Mouse (Mus musculus): ENCODE measurements around the gene Inpp5d. TPM values are rescaled to one million over a fixed set of nuclear protein-coding genes. Genes with fewer than 3 reads are reported as not detected.
A peak's percentile ranks its signal among the peaks of the same experiment; 100 is the strongest.

The Inpp5d gene
- polyA plus RNA-seq, 1 experiment, result 204 TPM

DNA sequence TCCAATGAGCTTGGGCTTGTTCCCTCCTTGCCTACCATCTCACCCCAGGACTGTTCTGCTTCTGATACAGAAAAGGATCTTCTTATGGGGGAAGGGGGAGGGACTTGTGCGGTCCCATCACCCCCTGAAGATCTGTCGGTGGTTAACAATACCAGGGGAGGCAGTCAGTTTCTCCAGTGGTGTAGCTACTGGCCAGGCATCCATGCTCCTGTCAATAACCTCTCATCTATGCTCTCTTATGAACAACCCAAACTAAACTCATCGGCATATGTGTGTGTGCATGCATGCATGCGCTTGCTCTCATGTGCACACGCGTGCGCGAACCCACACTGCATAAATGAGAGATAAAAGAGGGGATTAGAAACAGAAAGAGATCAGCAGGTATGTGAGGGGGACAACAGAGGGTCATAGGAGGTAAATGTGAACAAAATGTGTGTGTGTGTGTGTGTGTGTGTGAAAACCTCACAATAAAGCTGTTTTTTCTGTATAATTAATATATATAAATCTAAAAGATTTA is 29.9 kb downstream of the Inpp5d start:
- Histone ChIP-seq H3K27ac (ENCODE audit: insufficient read depth, low read length) (peak overlapping the region; percentile 83), H3K4me3 (ENCODE audit: extremely low read depth, insufficient read depth, insufficient read length) (no peak overlapping the region), H3K27me3 (ENCODE audit: control insufficient read depth, insufficient read depth, low read length) (no peaks in the 10 kb centered on the region), H3K36me3 (ENCODE audit: control insufficient read depth, insufficient read depth, low read length) (0 out of 2 replicates have a peak, but pooled peaks cover 1% of the 10 kb centered on the region), H3K4me1 (ENCODE audit: control insufficient read depth, insufficient read depth, insufficient read length) (peaks cover 42% of the 10 kb centered on the region)
- WGBS, result 68% methylated on average over 8 of the region's 8 CpGs
- TF ChIP-seq CTCF (IDR thresholded peaks at IDR 0.05; ENCODE audit: extremely low read depth, insufficient read depth, insufficient read length, insufficient replicate concordance), result no peak
- no peak for TF ChIP-seq POLR2A (IDR thresholded peaks at IDR 0.05; ENCODE audit: low read depth, low read length)
- DNase-seq (ENCODE audit: low read depth in 1 of 2, low spot score in 2 of 2), result no peak

- TF ChIP-seq CTCF (IDR thresholded peaks at IDR 0.05; ENCODE audit: extremely low read depth, insufficient read depth, insufficient read length, insufficient replicate concordance) (no peak), POLR2A (IDR thresholded peaks at IDR 0.05; ENCODE audit: low read depth, low read length) (no peak)
- H3K36me3 ChIP-seq (ENCODE audit: control insufficient read depth, insufficient read depth, low read length), result 0 out of 2 replicates have a peak, but pooled peaks cover 1% of the 10 kb centered on the region
- H3K4me1 ChIP-seq (ENCODE audit: control insufficient read depth, insufficient read depth, insufficient read length), result peaks cover 42% of the 10 kb centered on the region
- H3K27me3 ChIP-seq (ENCODE audit: control insufficient read depth, insufficient read depth, low read length), result no peaks in the 10 kb centered on the region
- no peak overlapping the region for H3K4me3 ChIP-seq (ENCODE audit: extremely low read depth, insufficient read depth, insufficient read length)
- peak; percentile 78 to 94 for DNase-seq (ENCODE audit: low read depth in 1 of 2, low spot score in 2 of 2)
- WGBS, result 7% methylated on average over 8 of the region's 8 CpGs
- peak overlapping the region; percentile 83 for H3K27ac ChIP-seq (ENCODE audit: insufficient read depth, low read length)
These were observed 30.5 kb downstream of the Inpp5d start for GRCm38 (mm10) chr1:87650611-87651079.

- H3K4me3 ChIP-seq (ENCODE audit: extremely low read depth, insufficient read depth, insufficient read length), result no peak overlapping the region
- H3K36me3 ChIP-seq (ENCODE audit: control insufficient read depth, insufficient read depth, low read length), result 0 out of 2 replicates have a peak, but pooled peaks cover 1% of the 10 kb centered on the region
- peak overlapping the region; percentile 83 for H3K27ac ChIP-seq (ENCODE audit: insufficient read depth, low read length)
- peaks cover 43% of the 10 kb centered on the region for H3K4me1 ChIP-seq (ENCODE audit: control insufficient read depth, insufficient read depth, insufficient read length)
- 69% methylated on average over 1 of the region's 1 CpGs for WGBS
- H3K27me3 ChIP-seq (ENCODE audit: control insufficient read depth, insufficient read depth, low read length), result no peaks in the 10 kb centered on the region
- no peak for DNase-seq (ENCODE audit: low read depth in 1 of 2, low spot score in 2 of 2)
- no peak for TF ChIP-seq POLR2A (IDR thresholded peaks at IDR 0.05; ENCODE audit: low read depth, low read length)
- TF ChIP-seq CTCF (IDR thresholded peaks at IDR 0.05; ENCODE audit: extremely low read depth, insufficient read depth, insufficient read length, insufficient replicate concordance), result no peak
These were observed 31.3 kb downstream of the Inpp5d start for GRCm38 (mm10) chr1:87651436-87651835.

- no peaks in the 10 kb centered on the region for H3K27me3 ChIP-seq (ENCODE audit: control insufficient read depth, insufficient read depth, low read length)
- peaks cover 59% of the 10 kb centered on the region for H3K4me1 ChIP-seq (ENCODE audit: control insufficient read depth, insufficient read depth, insufficient read length)
- no peak overlapping the region for H3K27ac ChIP-seq (ENCODE audit: insufficient read depth, low read length)
- TF ChIP-seq CTCF (IDR thresholded peaks at IDR 0.05; ENCODE audit: extremely low read depth, insufficient read depth, insufficient read length, insufficient replicate concordance) (no peak), POLR2A (IDR thresholded peaks at IDR 0.05; ENCODE audit: low read depth, low read length) (no peak)
- 68% methylated on average over 5 of the region's 5 CpGs for WGBS
- no peaks in the 10 kb centered on the region for H3K36me3 ChIP-seq (ENCODE audit: control insufficient read depth, insufficient read depth, low read length)
- no peak overlapping the region for H3K4me3 ChIP-seq (ENCODE audit: extremely low read depth, insufficient read depth, insufficient read length)
- no peak for DNase-seq (ENCODE audit: low read depth in 1 of 2, low spot score in 2 of 2)
These were observed 35.0 kb downstream of the Inpp5d start for GRCm38 (mm10) chr1:87655101-87655500.

GRCm38 (mm10) chr1:87658063-87658462 is 38.0 kb downstream of the Inpp5d start:
- H3K27ac ChIP-seq (ENCODE audit: insufficient read depth, low read length), result peak overlapping the region; percentile 81
- TF ChIP-seq POLR2A (IDR thresholded peaks at IDR 0.05; ENCODE audit: low read depth, low read length) (no peak), CTCF (IDR thresholded peaks at IDR 0.05; ENCODE audit: extremely low read depth, insufficient read depth, insufficient read length, insufficient replicate concordance) (no peak)
- H3K27me3 ChIP-seq (ENCODE audit: control insufficient read depth, insufficient read depth, low read length), result no peaks in the 10 kb centered on the region
- DNase-seq (ENCODE audit: low read depth in 1 of 2, low spot score in 2 of 2), result peak in 1 of 2 experiments; percentile 54
- WGBS, result 25% methylated on average over 3 of the region's 3 CpGs
- peaks cover 4% of the 10 kb centered on the region for H3K36me3 ChIP-seq (ENCODE audit: control insufficient read depth, insufficient read depth, low read length)
- no peak overlapping the region for H3K4me3 ChIP-seq (ENCODE audit: extremely low read depth, insufficient read depth, insufficient read length)
- H3K4me1 ChIP-seq (ENCODE audit: control insufficient read depth, insufficient read depth, insufficient read length), result peaks cover 40% of the 10 kb centered on the region

- DNase-seq (ENCODE audit: low read depth in 1 of 2, low spot score in 2 of 2), result no peak
- no peaks in the 10 kb centered on the region for H3K27me3 ChIP-seq (ENCODE audit: control insufficient read depth, insufficient read depth, low read length)
- peaks cover 4% of the 10 kb centered on the region for H3K36me3 ChIP-seq (ENCODE audit: control insufficient read depth, insufficient read depth, low read length)
- TF ChIP-seq CTCF (IDR thresholded peaks at IDR 0.05; ENCODE audit: extremely low read depth, insufficient read depth, insufficient read length, insufficient replicate concordance) (no peak), POLR2A (IDR thresholded peaks at IDR 0.05; ENCODE audit: low read depth, low read length) (no peak)
- WGBS, result 27% methylated on average over 2 of the region's 2 CpGs
- H3K27ac ChIP-seq (ENCODE audit: insufficient read depth, low read length), result peak overlapping the region; percentile 81
- H3K4me1 ChIP-seq (ENCODE audit: control insufficient read depth, insufficient read depth, insufficient read length), result peaks cover 40% of the 10 kb centered on the region
- no peak overlapping the region for H3K4me3 ChIP-seq (ENCODE audit: extremely low read depth, insufficient read depth, insufficient read length)
These were observed 38.4 kb downstream of the Inpp5d start for GRCm38 (mm10) chr1:87658485-87658884.

DNA sequence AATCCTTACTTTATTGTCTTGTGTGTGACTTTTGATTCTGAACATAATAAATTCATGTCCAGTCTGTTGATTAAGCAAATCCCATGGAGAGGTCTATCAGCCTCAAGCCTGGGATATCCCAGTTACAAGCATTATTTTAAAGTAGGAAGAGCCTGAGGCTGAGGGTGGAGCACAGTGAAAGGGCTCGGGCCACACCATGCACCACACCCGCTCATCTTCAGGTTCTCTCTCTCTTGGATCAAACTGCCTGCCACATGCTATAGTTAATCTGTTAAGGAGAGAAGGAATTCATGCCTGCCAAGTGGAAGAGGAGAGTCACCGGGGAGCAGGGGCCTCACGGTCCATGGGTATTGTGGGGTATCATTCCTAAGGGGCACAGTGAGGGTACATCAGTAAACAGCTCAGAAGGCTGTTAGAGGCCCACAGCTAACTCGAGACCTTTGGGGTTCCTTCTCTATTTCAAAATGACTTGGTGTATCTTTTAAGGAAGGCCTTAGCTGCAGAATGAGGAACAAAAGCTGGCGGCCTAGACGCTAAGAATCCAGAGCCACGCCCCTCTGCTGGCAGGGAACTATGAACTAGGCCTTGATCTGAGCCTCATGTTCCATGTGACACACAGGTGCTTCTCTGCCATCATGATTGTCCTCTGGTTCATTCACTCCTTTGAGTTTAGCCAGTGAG is 39.0 kb downstream of the Inpp5d start:
- TF ChIP-seq CTCF (IDR thresholded peaks at IDR 0.05; ENCODE audit: extremely low read depth, insufficient read depth, insufficient read length, insufficient replicate concordance) (no peak), POLR2A (IDR thresholded peaks at IDR 0.05; ENCODE audit: low read depth, low read length) (no peak)
- H3K4me3 ChIP-seq (ENCODE audit: extremely low read depth, insufficient read depth, insufficient read length), result no peak overlapping the region
- peaks cover 40% of the 10 kb centered on the region for H3K4me1 ChIP-seq (ENCODE audit: control insufficient read depth, insufficient read depth, insufficient read length)
- 27% methylated on average over 8 of the region's 8 CpGs for WGBS
- H3K36me3 ChIP-seq (ENCODE audit: control insufficient read depth, insufficient read depth, low read length), result peaks cover 4% of the 10 kb centered on the region
- H3K27me3 ChIP-seq (ENCODE audit: control insufficient read depth, insufficient read depth, low read length), result no peaks in the 10 kb centered on the region
- peak; percentile 72 to 82 for DNase-seq (ENCODE audit: low read depth in 1 of 2, low spot score in 2 of 2)
- H3K27ac ChIP-seq (ENCODE audit: insufficient read depth, low read length), result peak overlapping the region; percentile 72
